Mouse (Mus musculus): Measurements from ENCODE around the gene Nprl3. TPM values are rescaled to one million over a fixed set of nuclear protein-coding genes. Genes with fewer than 3 reads are reported as not detected.
"Not testable (repeated sequence)": the region's sequence is repeated elsewhere in the genome, so short reads cannot be mapped to it uniquely, and the experiment has no call there.

Nprl3 gene
- polyA plus RNA-seq, 1 experiment from 2014 or later, result 31.0 TPM

DNA sequence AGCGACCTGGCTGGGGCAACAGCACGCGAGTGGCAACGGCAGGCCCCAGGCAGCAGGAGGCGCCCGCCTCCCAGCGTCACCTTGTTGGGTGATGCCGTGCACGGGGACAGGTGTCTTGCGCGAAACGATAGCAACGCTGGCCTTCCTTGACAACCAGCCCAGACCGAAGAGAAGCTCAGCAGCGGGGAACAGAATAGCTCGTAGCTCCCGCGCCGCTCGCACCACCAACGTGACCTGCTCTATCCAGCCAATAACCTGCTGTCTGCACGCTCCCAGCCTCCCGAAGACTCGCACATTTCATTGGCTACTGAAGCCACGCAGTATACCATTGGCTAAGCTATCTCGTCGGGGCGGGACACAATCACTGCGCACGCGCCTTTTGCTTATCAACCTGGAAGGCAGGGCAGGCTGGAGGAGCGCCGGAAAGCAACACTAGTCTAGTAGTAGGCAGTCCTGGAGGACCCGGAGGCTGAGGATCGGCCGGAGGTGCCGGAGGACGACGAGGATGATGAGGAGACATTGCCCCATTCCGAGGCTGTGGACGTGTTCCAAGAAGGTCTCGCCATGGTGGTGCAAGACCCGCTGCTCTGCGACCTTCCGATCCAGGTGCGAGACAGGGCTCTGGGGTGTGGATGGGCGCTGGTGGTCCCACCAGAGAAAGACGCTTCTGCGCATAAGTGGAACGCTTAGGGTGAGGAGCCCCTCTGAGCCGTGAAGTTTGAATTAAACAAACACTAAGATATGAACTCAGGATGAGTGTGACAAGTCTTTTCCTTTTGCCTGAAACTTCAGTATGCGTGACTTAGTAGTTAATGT lies 62.2 kb downstream of the Nprl3 start, which contains the start of gene Snrnp25:
Gene Snrnp25 (plus strand): TSS at position 358 of the 816 bp plus-strand sequence.
- peak within 1 kb of the TSS; percentile 61 for H3K4me3 ChIP-seq (ENCODE audit: low read depth, low read length)
- H3K27ac ChIP-seq (ENCODE audit: low read depth, low read length), result peak within 1 kb of the TSS; percentile 91
- ATAC-seq (replicated peaks; ENCODE audit: low FRiP score) (peak; percentile 100), DNase-seq (ENCODE audit: low spot score) (peak; percentile 90)
- H3K9ac ChIP-seq (ENCODE audit: low read depth, low read length), result peak within 1 kb of the TSS; percentile 80
- H3K9me3 ChIP-seq (ENCODE audit: control insufficient read depth, low read length), result no peaks in the 10 kb centered on the region
- H3K36me3 ChIP-seq (ENCODE audit: control insufficient read depth, insufficient read depth, low read length), result peaks cover 13% of the 10 kb centered on the region; the same call in 1 of the 2 replicates
- peak within 1 kb of the TSS; percentile 90 for H3K4me2 ChIP-seq
- H3K4me1 ChIP-seq (replicated peaks; ENCODE audit: control insufficient read depth, insufficient read depth, low read length), result peaks cover 11% of the 10 kb centered on the region
- H3K27me3 ChIP-seq (replicated peaks; ENCODE audit: control insufficient read depth, insufficient read depth, low read length), result no peaks in the 10 kb centered on the region
- WGBS, result under 1% methylated on average over 52 of the region's 52 CpGs

DNA sequence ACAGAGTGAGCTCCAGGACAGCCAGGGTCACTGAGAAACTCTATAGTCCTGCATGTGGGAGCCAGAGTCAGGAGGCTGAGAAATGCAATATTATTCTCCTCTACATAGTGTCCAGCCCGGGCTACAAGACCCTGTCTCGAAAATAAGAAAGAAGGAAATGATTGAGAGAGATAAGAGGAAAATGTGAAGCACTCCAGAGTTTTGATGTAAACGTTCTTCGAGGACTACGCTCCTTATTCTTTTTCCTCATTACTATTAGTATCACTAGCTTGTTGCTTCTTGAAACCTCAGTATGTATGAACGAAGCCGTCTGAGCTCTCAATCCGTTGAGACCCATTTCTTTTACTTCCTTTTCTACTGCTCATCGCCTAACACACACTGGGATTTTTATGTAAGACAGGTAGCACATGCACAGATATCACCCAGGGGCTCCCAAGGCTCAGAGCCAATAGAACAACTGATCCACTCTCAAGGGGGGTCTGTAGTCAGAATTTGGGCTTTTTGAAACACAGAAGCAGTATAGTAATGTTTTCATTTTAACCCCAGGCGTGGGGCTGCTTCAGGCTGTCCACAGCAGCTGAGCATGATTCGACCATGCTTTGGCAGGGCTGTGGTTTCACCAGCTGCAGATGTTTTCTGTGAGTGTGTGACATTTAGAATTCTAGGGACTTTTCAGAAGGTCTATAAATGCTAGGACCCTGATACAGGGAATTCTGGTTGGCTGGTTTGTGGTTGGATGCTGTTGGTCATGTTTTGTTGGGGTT lies 65.4 kb downstream of the Nprl3 start:
- Histone ChIP-seq H3K9me3 (ENCODE audit: control insufficient read depth, low read length) (no peaks in the 10 kb centered on the region), H3K4me2 (no peak overlapping the region), H3K27ac (ENCODE audit: low read depth, low read length) (no peak overlapping the region), H3K27me3 (replicated peaks; ENCODE audit: control insufficient read depth, insufficient read depth, low read length) (no peaks in the 10 kb centered on the region), H3K9ac (ENCODE audit: low read depth, low read length) (no peak overlapping the region), H3K4me3 (ENCODE audit: low read depth, low read length) (no peak overlapping the region), H3K4me1 (replicated peaks; ENCODE audit: control insufficient read depth, insufficient read depth, low read length) (peaks cover 31% of the 10 kb centered on the region), H3K36me3 (ENCODE audit: control insufficient read depth, insufficient read depth, low read length) (no peaks in the 10 kb centered on the region; the same call in 1 of the 2 replicates)
- ATAC-seq (replicated peaks; ENCODE audit: low FRiP score), result no peak
- DNase-seq (ENCODE audit: low spot score), result no peak
- 56% methylated on average over 11 of the region's 11 CpGs for WGBS

DNA sequence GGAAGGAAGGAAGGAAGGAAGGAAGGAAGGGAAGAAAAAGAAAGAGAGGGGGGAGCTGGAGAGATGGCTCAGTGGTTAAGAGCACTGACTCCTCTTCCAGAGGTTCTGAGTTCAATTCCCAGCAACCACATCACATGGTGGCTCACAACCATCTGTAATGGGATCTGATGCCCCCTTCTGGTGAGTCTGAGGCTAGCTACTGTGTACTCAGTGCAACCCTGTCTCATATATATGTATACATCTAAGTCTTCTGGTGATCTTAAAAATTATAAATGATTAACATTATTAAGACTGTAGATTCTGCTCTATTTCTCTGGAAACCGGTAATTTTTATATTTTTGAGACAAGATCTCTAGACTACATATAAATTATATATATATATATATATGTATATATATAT lies 66.5 kb downstream of the Nprl3 start:
- peaks cover 29% of the 10 kb centered on the region for H3K4me1 ChIP-seq (replicated peaks; ENCODE audit: control insufficient read depth, insufficient read depth, low read length)
- not testable (repeated sequence) for DNase-seq (ENCODE audit: low spot score); H3K9ac ChIP-seq (ENCODE audit: low read depth, low read length); H3K4me2 ChIP-seq; H3K27me3 ChIP-seq (replicated peaks; ENCODE audit: control insufficient read depth, insufficient read depth, low read length); H3K9me3 ChIP-seq (ENCODE audit: control insufficient read depth, low read length); H3K4me3 ChIP-seq (ENCODE audit: low read depth, low read length); H3K27ac ChIP-seq (ENCODE audit: low read depth, low read length); ATAC-seq (replicated peaks; ENCODE audit: low FRiP score); H3K36me3 ChIP-seq (ENCODE audit: control insufficient read depth, insufficient read depth, low read length)
- 69% methylated on average over 1 of the region's 1 CpGs for WGBS

DNA sequence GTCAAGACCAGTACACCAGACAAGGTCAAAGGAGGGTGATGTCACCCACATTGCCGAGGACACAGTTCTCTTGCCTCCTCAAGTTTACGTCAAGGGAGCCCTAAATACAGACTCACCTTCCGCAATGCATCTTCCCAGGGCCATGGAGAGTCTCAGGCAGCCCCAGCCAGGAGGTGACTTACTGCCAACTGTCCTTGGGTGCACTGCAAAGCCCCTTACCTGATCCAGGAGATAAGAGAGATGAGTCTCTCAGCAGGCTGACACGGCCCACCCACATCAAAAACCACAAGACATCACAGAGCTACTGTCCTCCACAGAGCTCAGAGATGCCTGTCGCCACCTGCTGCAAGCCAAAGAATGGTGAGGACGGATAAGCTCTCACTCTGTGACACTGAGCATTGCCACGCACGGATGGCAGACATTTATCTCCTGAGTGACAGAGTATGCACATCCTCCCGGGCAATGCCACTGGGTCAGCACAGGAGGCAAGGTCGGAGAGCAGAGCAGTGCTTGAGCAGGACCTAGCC lies 67.4 kb downstream of the Nprl3 start, which contains the start of gene Il9r:
Gene Il9r (minus strand): TSS at position 205 of the 527 bp plus-strand sequence.
- 36% methylated on average over 10 of the region's 10 CpGs for WGBS
- Histone ChIP-seq H3K9ac (ENCODE audit: low read depth, low read length) (peak within 1 kb of the TSS; percentile 34; the same call in 1 of the 2 replicates), H3K27me3 (replicated peaks; ENCODE audit: control insufficient read depth, insufficient read depth, low read length) (no peaks in the 10 kb centered on the region), H3K4me1 (replicated peaks; ENCODE audit: control insufficient read depth, insufficient read depth, low read length) (peaks cover 33% of the 10 kb centered on the region), H3K36me3 (ENCODE audit: control insufficient read depth, insufficient read depth, low read length) (no peaks in the 10 kb centered on the region), H3K4me2 (peak within 1 kb of the TSS; percentile 22), H3K4me3 (ENCODE audit: low read depth, low read length) (no peak within 1 kb of the TSS), H3K27ac (ENCODE audit: low read depth, low read length) (no peak within 1 kb of the TSS), H3K9me3 (ENCODE audit: control insufficient read depth, low read length) (no peaks in the 10 kb centered on the region)
- DNase-seq (ENCODE audit: low spot score), result no peak
- ATAC-seq (replicated peaks; ENCODE audit: low FRiP score), result peak; percentile 20

DNA sequence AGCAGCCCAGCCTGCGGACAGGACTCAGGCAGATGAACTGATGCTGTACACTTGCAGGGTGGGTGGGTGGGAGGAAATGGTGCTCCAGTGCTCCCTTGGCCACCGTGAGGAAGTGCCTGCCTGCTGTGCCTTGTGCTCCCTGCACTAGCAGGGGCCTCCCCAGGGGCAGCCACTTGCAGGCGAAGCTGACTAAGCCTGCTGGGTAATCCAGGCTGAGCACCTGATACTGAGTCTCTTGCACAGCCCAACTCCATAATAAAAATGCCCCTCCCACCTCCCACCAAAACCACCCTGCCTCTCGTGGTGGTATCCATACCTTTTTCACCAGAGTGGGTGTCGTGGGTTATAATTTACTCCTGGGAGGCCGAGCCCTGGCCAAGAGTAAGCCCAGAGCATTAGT lies 68.3 kb downstream of the Nprl3 start:
- Histone ChIP-seq H3K27ac (ENCODE audit: low read depth, low read length) (no peak overlapping the region), H3K4me1 (replicated peaks; ENCODE audit: control insufficient read depth, insufficient read depth, low read length) (peaks cover 27% of the 10 kb centered on the region), H3K4me3 (ENCODE audit: low read depth, low read length) (no peak overlapping the region), H3K9ac (ENCODE audit: low read depth, low read length) (peak overlapping the region; percentile 34; the same call in 1 of the 2 replicates), H3K9me3 (ENCODE audit: control insufficient read depth, low read length) (no peaks in the 10 kb centered on the region), H3K36me3 (ENCODE audit: control insufficient read depth, insufficient read depth, low read length) (no peaks in the 10 kb centered on the region), H3K27me3 (replicated peaks; ENCODE audit: control insufficient read depth, insufficient read depth, low read length) (no peaks in the 10 kb centered on the region), H3K4me2 (peak overlapping the region; percentile 22)
- 41% methylated on average over 6 of the region's 6 CpGs for WGBS
- 0 out of 2 replicates have a peak, but pooled peaks have one; percentile 40 for ATAC-seq (replicated peaks; ENCODE audit: low FRiP score)
- no peak for DNase-seq (ENCODE audit: low spot score)

DNA sequence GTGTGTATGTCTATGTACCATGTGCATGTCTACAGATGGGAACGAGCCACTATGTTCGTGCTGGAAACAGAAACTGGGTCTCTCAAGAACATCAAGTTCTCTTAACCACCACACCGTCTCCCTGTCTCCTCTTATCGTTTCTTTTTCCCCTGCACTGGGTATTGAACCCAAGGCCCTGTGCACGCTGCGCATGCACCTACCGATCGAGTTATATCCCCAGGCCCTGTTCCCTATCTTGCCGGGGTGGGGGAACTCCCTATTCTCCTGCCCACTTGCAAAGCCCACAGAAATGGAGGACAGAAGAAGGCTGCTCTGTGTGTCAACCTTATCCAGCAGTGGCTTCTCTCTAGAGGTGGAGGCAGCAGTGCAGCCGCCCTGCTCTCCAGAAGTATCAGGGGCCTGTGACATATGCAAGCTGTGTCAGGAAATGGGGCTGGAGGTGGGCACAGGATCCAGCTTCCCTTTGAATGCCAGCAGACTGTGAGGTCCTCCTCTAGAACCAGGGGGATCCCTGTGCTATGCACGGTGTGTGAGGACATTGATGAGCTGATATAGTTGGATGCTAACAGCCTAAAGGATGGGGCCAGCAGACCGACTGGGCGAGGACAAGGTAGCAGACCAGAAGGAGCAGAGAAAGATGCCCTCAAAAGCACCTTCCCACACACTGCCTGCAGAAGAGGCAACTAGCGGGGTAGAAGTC lies 69.1 kb downstream of the Nprl3 start:
- ATAC-seq (replicated peaks; ENCODE audit: low FRiP score), result no peak
- no peak for DNase-seq (ENCODE audit: low spot score)
- Histone ChIP-seq H3K9ac (ENCODE audit: low read depth, low read length) (no peak overlapping the region), H3K27me3 (replicated peaks; ENCODE audit: control insufficient read depth, insufficient read depth, low read length) (no peaks in the 10 kb centered on the region), H3K4me1 (replicated peaks; ENCODE audit: control insufficient read depth, insufficient read depth, low read length) (peaks cover 26% of the 10 kb centered on the region), H3K36me3 (ENCODE audit: control insufficient read depth, insufficient read depth, low read length) (no peaks in the 10 kb centered on the region), H3K4me2 (no peak overlapping the region), H3K27ac (ENCODE audit: low read depth, low read length) (no peak overlapping the region), H3K9me3 (ENCODE audit: control insufficient read depth, low read length) (no peaks in the 10 kb centered on the region), H3K4me3 (ENCODE audit: low read depth, low read length) (no peak overlapping the region)
- WGBS, result 53% methylated on average over 14 of the region's 14 CpGs

DNA sequence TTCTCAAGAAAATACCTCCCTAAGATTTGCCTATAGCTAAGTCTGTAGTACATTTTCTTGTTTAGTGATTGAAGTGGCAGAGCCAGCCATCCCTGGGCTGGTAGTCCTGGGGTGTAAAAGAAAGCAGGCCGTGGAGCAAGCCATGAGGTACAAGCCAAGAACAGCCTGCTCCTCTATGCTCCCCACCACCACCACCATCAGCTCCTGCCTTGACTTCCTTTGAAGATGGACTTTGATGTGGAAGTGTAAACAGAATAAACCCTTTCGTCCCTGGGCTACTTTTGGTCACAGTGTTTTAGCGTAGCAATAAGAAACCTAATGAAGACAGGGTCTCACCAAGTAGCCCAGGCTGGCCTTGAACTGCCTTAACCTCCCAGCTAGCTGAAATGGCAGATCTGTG lies 69.7 kb downstream of the Nprl3 start:
- 50% methylated on average over 3 of the region's 3 CpGs for WGBS
- peaks cover 26% of the 10 kb centered on the region for H3K4me1 ChIP-seq (replicated peaks; ENCODE audit: control insufficient read depth, insufficient read depth, low read length)
- no peaks in the 10 kb centered on the region for H3K9me3 ChIP-seq (ENCODE audit: control insufficient read depth, low read length)

DNA sequence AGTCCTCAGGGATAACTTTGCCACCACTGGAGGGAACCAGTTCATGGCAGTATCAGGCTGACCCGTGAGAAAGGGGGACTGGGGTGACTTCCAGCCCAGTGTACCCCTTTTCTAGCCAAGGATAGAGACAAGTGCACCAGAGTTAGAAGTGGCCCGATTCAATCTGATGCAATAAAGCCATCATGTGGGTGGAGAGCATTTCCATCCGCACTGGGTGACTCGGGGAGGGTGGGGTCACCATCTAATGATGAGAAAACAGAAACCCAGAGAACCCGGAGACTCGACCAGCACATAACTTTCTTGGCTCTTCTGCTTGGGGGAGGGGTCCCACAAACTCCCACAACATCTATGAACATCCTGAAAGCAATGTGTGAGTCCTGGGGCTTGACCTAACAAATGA lies 70.8 kb downstream of the Nprl3 start:
- Histone ChIP-seq H3K4me3 (ENCODE audit: low read depth, low read length) (no peak overlapping the region), H3K4me2 (no peak overlapping the region), H3K4me1 (replicated peaks; ENCODE audit: control insufficient read depth, insufficient read depth, low read length) (peaks cover 26% of the 10 kb centered on the region), H3K36me3 (ENCODE audit: control insufficient read depth, insufficient read depth, low read length) (no peaks in the 10 kb centered on the region), H3K9ac (ENCODE audit: low read depth, low read length) (no peak overlapping the region), H3K27me3 (replicated peaks; ENCODE audit: control insufficient read depth, insufficient read depth, low read length) (no peaks in the 10 kb centered on the region), H3K9me3 (ENCODE audit: control insufficient read depth, low read length) (no peaks in the 10 kb centered on the region), H3K27ac (ENCODE audit: low read depth, low read length) (no peak overlapping the region)
- ATAC-seq (replicated peaks; ENCODE audit: low FRiP score) (no peak), DNase-seq (ENCODE audit: low spot score) (no peak)
- 53% methylated on average over 6 of the region's 6 CpGs for WGBS

More for the DNA sequence above, 69.7 kb downstream of the Nprl3 start:
- Histone ChIP-seq H3K27ac (ENCODE audit: low read depth, low read length) (no peak overlapping the region), H3K4me3 (ENCODE audit: low read depth, low read length) (no peak overlapping the region), H3K27me3 (replicated peaks; ENCODE audit: control insufficient read depth, insufficient read depth, low read length) (no peaks in the 10 kb centered on the region), H3K4me2 (no peak overlapping the region), H3K36me3 (ENCODE audit: control insufficient read depth, insufficient read depth, low read length) (no peaks in the 10 kb centered on the region), H3K9ac (ENCODE audit: low read depth, low read length) (no peak overlapping the region)
- no peak for ATAC-seq (replicated peaks; ENCODE audit: low FRiP score)
- no peak for DNase-seq (ENCODE audit: low spot score)
